Mouse (Mus musculus): ENCODE data around the gene Usp54.

DNA sequence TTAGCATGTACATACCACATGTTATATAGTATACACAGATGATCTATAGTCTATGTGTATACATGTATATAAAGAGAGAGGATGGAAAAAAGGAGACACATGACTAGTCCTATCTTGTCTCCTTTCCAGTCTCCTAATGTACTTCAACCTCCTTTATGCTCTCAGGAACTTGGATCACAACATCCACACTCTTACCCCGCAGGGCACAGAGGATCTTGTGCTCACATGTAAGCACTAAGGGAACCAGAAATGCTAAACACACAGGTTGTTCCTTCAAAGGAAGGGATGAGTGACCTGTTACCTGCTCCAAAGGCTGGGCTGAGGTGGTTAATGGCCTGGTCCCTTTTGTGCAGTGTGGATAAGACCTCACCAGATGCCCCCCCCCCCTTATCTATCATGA is 28.0 kb downstream of the Usp54 start:
- no peak for TF ChIP-seq CHD2 (IDR thresholded peaks at IDR 0.05; ENCODE audit: low read depth, low read length)
- TF ChIP-seq ZNF384 (IDR thresholded peaks at IDR 0.05; ENCODE audit: low read depth, low read length), result no peak
- no peak for TF ChIP-seq ZC3H11A (IDR thresholded peaks at IDR 0.05; ENCODE audit: borderline replicate concordance, low read depth, low read length)
